Mouse (Mus musculus): ENCODE results near the gene Smarcd3. TPM values are rescaled to one million over a fixed set of nuclear protein-coding genes. Genes with fewer than 3 reads are reported as not detected.

The Smarcd3 gene
- polyA plus RNA-seq, 1 experiment from 2014 or later = 170 TPM

- no peak overlapping the region for H3K9ac ChIP-seq (ENCODE audit: low read length)
- H3K27ac ChIP-seq (ENCODE audit: low read depth, low read length) = no peak overlapping the region
- H3K4me3 ChIP-seq (ENCODE audit: low read depth, low read length) = no peak overlapping the region
- ATAC-seq (no peak), DNase-seq (ENCODE audit: low spot score) (no peak)
- no peaks in the 10 kb centered on the region for H3K27me3 ChIP-seq (replicated peaks; ENCODE audit: control insufficient read depth, insufficient read depth, low read length)
- H3K4me2 ChIP-seq (ENCODE audit: low read length) = no peak overlapping the region
- WGBS = 71% methylated on average over 7 of the region's 7 CpGs
- no peaks in the 10 kb centered on the region for H3K9me3 ChIP-seq (replicated peaks; ENCODE audit: control insufficient read depth, low read length)
- no peaks in the 10 kb centered on the region for H3K4me1 ChIP-seq (ENCODE audit: control insufficient read depth, insufficient read depth, low read length)
- H3K36me3 ChIP-seq (ENCODE audit: control insufficient read depth, insufficient read depth, low read length) = no peaks in the 10 kb centered on the region
Measured at GRCm38 (mm10) chr5:24649701-24650100, 25.5 kb upstream of the Smarcd3 start.

DNA sequence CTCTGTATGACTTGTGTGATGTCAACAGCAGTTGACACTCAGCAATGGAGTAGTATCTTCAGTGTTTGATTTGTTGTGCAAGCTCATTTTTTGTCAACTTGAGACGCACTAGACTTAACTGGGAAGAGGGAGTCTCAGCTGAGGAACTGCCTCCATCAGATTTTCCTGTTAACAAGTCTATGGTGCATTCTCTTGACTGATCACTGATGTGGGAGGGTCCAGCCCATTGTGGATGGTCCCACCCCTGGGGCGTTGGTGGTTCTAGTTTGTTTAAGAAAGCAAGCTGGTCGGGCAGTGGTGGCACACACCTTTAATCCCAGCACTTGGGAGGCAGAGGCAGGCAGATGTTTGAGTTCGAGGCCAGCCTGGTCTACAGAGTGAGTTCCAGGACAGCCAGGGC, 25.0 kb upstream of the Smarcd3 start:
- Histone ChIP-seq H3K36me3 (ENCODE audit: control insufficient read depth, insufficient read depth, low read length) (no peaks in the 10 kb centered on the region), H3K27ac (ENCODE audit: low read depth, low read length) (no peak overlapping the region), H3K9me3 (replicated peaks; ENCODE audit: control insufficient read depth, low read length) (no peaks in the 10 kb centered on the region), H3K4me1 (ENCODE audit: control insufficient read depth, insufficient read depth, low read length) (no peaks in the 10 kb centered on the region), H3K27me3 (replicated peaks; ENCODE audit: control insufficient read depth, insufficient read depth, low read length) (no peaks in the 10 kb centered on the region), H3K4me3 (ENCODE audit: low read depth, low read length) (no peak overlapping the region), H3K9ac (ENCODE audit: low read length) (no peak overlapping the region), H3K4me2 (ENCODE audit: low read length) (no peak overlapping the region)
- no peak for DNase-seq (ENCODE audit: low spot score)
- 71% methylated on average over 4 of the region's 4 CpGs for WGBS
- ATAC-seq = no peak

- DNase-seq (ENCODE audit: low spot score) (no peak), ATAC-seq (no peak)
- H3K9ac ChIP-seq (ENCODE audit: low read length) = no peak overlapping the region
- no peaks in the 10 kb centered on the region for H3K36me3 ChIP-seq (ENCODE audit: control insufficient read depth, insufficient read depth, low read length)
- no peak overlapping the region for H3K4me2 ChIP-seq (ENCODE audit: low read length)
- no peak overlapping the region for H3K4me3 ChIP-seq (ENCODE audit: low read depth, low read length)
- H3K4me1 ChIP-seq (ENCODE audit: control insufficient read depth, insufficient read depth, low read length) = no peaks in the 10 kb centered on the region
- H3K27ac ChIP-seq (ENCODE audit: low read depth, low read length) = no peak overlapping the region
- H3K27me3 ChIP-seq (replicated peaks; ENCODE audit: control insufficient read depth, insufficient read depth, low read length) = no peaks in the 10 kb centered on the region
- no peaks in the 10 kb centered on the region for H3K9me3 ChIP-seq (replicated peaks; ENCODE audit: control insufficient read depth, low read length)
- 56% methylated on average over 1 of the region's 1 CpGs for WGBS
Measured at GRCm38 (mm10) chr5:24645454-24645853, 21.2 kb upstream of the Smarcd3 start.

DNA sequence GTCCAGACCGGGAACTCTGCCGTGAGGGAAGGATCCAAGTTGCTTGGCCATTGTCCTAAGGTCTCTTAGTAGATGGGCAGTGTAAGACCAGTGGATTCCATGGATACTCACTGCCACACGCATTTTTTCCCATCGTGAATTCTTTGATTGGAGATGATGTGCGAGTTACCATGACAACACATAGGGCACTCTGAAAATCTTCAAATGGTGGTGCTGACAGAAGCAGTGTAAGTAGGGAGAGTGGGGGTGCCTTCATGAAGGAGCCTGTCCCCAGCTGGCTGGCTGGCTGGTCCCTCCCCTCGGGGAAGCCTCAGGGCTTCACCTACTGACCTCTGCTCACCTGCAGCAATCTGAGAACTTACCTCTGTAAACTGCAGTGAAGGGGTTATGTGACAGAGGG, 14.9 kb upstream of the Smarcd3 start:
- no peaks in the 10 kb centered on the region for H3K9me3 ChIP-seq (replicated peaks; ENCODE audit: control insufficient read depth, low read length)
- DNase-seq (ENCODE audit: low spot score) = peak; percentile 64
- H3K4me2 ChIP-seq (ENCODE audit: low read length) = no peak overlapping the region
- H3K36me3 ChIP-seq (ENCODE audit: control insufficient read depth, insufficient read depth, low read length) = no peaks in the 10 kb centered on the region
- H3K4me1 ChIP-seq (ENCODE audit: control insufficient read depth, insufficient read depth, low read length) = peaks cover 5% of the 10 kb centered on the region; the same call in 1 of the 2 replicates
- WGBS = 71% methylated on average over 6 of the region's 6 CpGs
- H3K9ac ChIP-seq (ENCODE audit: low read length) = no peak overlapping the region
- peak; percentile 49; the same call in 1 of the 2 replicates for ATAC-seq
- H3K4me3 ChIP-seq (ENCODE audit: low read depth, low read length) = no peak overlapping the region
- H3K27ac ChIP-seq (ENCODE audit: low read depth, low read length) = no peak overlapping the region
- H3K27me3 ChIP-seq (replicated peaks; ENCODE audit: control insufficient read depth, insufficient read depth, low read length) = no peaks in the 10 kb centered on the region

DNA sequence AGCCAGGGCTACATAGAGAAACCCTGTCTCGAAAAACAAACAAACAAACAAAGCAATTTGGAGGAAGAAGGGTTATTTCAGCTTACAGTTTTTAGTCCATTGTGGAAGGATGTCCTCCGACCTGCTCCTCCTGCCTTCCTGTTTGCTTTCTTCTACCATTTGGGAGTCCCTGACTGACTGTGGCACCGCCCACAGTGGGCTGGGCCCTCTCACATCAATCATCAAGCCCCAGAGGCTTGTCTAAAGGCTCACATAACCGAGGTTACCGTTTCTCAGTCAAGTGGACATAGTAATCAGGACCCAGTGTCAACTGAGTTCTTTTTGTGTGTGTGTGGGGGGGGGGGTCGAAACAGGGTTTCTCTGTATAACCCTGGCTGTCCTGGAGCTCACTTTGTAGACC, 13.9 kb upstream of the Smarcd3 start:
- ATAC-seq = no peak
- Histone ChIP-seq H3K9ac (ENCODE audit: low read length) (no peak overlapping the region), H3K27me3 (replicated peaks; ENCODE audit: control insufficient read depth, insufficient read depth, low read length) (no peaks in the 10 kb centered on the region), H3K4me2 (ENCODE audit: low read length) (no peak overlapping the region), H3K4me1 (ENCODE audit: control insufficient read depth, insufficient read depth, low read length) (peaks cover 5% of the 10 kb centered on the region; the same call in 1 of the 2 replicates), H3K9me3 (replicated peaks; ENCODE audit: control insufficient read depth, low read length) (no peaks in the 10 kb centered on the region), H3K4me3 (ENCODE audit: low read depth, low read length) (no peak overlapping the region), H3K27ac (ENCODE audit: low read depth, low read length) (no peak overlapping the region), H3K36me3 (ENCODE audit: control insufficient read depth, insufficient read depth, low read length) (no peaks in the 10 kb centered on the region)
- no peak for DNase-seq (ENCODE audit: low spot score)
- WGBS = 55% methylated on average over 6 of the region's 6 CpGs

GRCm38 (mm10) chr5:24636987-24637386, 12.8 kb upstream of the Smarcd3 start:
- DNase-seq (ENCODE audit: low spot score) (no peak), ATAC-seq (no peak)
- H3K9me3 ChIP-seq (replicated peaks; ENCODE audit: control insufficient read depth, low read length) = no peaks in the 10 kb centered on the region
- H3K27me3 ChIP-seq (replicated peaks; ENCODE audit: control insufficient read depth, insufficient read depth, low read length) = no peaks in the 10 kb centered on the region
- H3K4me1 ChIP-seq (ENCODE audit: control insufficient read depth, insufficient read depth, low read length) = peaks cover 5% of the 10 kb centered on the region; the same call in 1 of the 2 replicates
- 79% methylated on average over 4 of the region's 4 CpGs for WGBS
- no peak overlapping the region for H3K4me2 ChIP-seq (ENCODE audit: low read length)
- no peak overlapping the region for H3K4me3 ChIP-seq (ENCODE audit: low read depth, low read length)
- no peak overlapping the region for H3K27ac ChIP-seq (ENCODE audit: low read depth, low read length)
- no peaks in the 10 kb centered on the region for H3K36me3 ChIP-seq (ENCODE audit: control insufficient read depth, insufficient read depth, low read length)
- H3K9ac ChIP-seq (ENCODE audit: low read length) = no peak overlapping the region

- Histone ChIP-seq H3K9me3 (replicated peaks; ENCODE audit: control insufficient read depth, low read length) (no peaks in the 10 kb centered on the region), H3K4me2 (ENCODE audit: low read length) (no peak overlapping the region), H3K9ac (ENCODE audit: low read length) (no peak overlapping the region), H3K27me3 (replicated peaks; ENCODE audit: control insufficient read depth, insufficient read depth, low read length) (no peaks in the 10 kb centered on the region), H3K36me3 (ENCODE audit: control insufficient read depth, insufficient read depth, low read length) (no peaks in the 10 kb centered on the region), H3K4me1 (ENCODE audit: control insufficient read depth, insufficient read depth, low read length) (peaks cover 5% of the 10 kb centered on the region; the same call in 1 of the 2 replicates), H3K4me3 (ENCODE audit: low read depth, low read length) (no peak overlapping the region), H3K27ac (ENCODE audit: low read depth, low read length) (no peak overlapping the region)
- ATAC-seq = peak; percentile 70
- 37% methylated on average over 6 of the region's 6 CpGs for WGBS
- peak; percentile 57 for DNase-seq (ENCODE audit: low spot score)
Measured at GRCm38 (mm10) chr5:24635526-24636141, 11.4 kb upstream of the Smarcd3 start.

- H3K9me3 ChIP-seq (replicated peaks; ENCODE audit: control insufficient read depth, low read length) = no peaks in the 10 kb centered on the region
- no peak overlapping the region for H3K4me2 ChIP-seq (ENCODE audit: low read length)
- DNase-seq (ENCODE audit: low spot score) (no peak), ATAC-seq (no peak)
- no peak overlapping the region for H3K4me3 ChIP-seq (ENCODE audit: low read depth, low read length)
- no peak overlapping the region for H3K27ac ChIP-seq (ENCODE audit: low read depth, low read length)
- H3K4me1 ChIP-seq (ENCODE audit: control insufficient read depth, insufficient read depth, low read length) = peaks cover 5% of the 10 kb centered on the region; the same call in 1 of the 2 replicates
- no peaks in the 10 kb centered on the region for H3K36me3 ChIP-seq (ENCODE audit: control insufficient read depth, insufficient read depth, low read length)
- no peak overlapping the region for H3K9ac ChIP-seq (ENCODE audit: low read length)
- no peaks in the 10 kb centered on the region for H3K27me3 ChIP-seq (replicated peaks; ENCODE audit: control insufficient read depth, insufficient read depth, low read length)
- WGBS = 55% methylated on average over 1 of the region's 1 CpGs
Measured at GRCm38 (mm10) chr5:24635093-24635492, 10.9 kb upstream of the Smarcd3 start.

DNA sequence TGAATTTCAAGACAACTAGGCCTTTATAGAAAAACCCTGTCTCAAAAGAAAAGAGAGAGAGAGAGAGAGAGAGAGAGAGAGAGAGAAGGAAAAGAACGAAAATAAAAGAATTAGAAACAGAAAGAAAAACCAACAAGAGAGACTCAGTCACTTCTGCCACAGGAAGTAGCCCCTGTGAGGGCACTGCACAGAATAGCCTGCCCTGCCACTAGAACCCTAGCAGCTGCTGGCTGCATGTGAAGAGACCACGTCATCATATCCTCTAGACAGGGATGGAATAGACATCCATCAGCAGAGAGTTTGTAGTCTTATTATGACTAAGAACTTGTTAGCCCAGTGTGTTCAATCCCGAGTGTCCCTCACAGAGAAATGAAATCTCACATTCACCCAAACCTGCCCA, 5.5 kb upstream of the Smarcd3 start:
- Histone ChIP-seq H3K27me3 (replicated peaks; ENCODE audit: control insufficient read depth, insufficient read depth, low read length) (no peaks in the 10 kb centered on the region), H3K27ac (ENCODE audit: low read depth, low read length) (no peak overlapping the region), H3K4me2 (ENCODE audit: low read length) (no peak overlapping the region), H3K9me3 (replicated peaks; ENCODE audit: control insufficient read depth, low read length) (no peaks in the 10 kb centered on the region), H3K9ac (ENCODE audit: low read length) (no peak overlapping the region), H3K4me3 (ENCODE audit: low read depth, low read length) (no peak overlapping the region), H3K36me3 (ENCODE audit: control insufficient read depth, insufficient read depth, low read length) (no peaks in the 10 kb centered on the region), H3K4me1 (ENCODE audit: control insufficient read depth, insufficient read depth, low read length) (peaks cover 3% of the 10 kb centered on the region)
- no peak for DNase-seq (ENCODE audit: low spot score)
- ATAC-seq = no peak
- WGBS = 71% methylated on average over 3 of the region's 3 CpGs

All from forebrain, embryonic 14.5 days (tissue).